Mouse (Mus musculus) CH12.LX (cell line): ENCODE data around the gene Gon7. TPM values are rescaled to one million over a fixed set of nuclear protein-coding genes. Genes with fewer than 3 reads are reported as not detected.

Source experiments
- DNase-seq: peaks from one replicate; pipeline ENCODE4 v3.0.0-alpha.2; 2013; ENCODE audit errors: extremely low read depth
- H3K27ac ChIP-seq: 2 replicates; pipeline ENCODE4 v1.5.1; 2012; ENCODE audit warnings: low read depth, mild to moderate bottlenecking, control low read depth, moderate library complexity; ENCODE audit not compliant: insufficient read depth
- H3K27me3 ChIP-seq: replicated peaks from 2 replicates; pipeline ENCODE3; 2012; ENCODE audit warnings: inconsistent platforms
- H3K36me3 ChIP-seq, 2 experiments: replicated peaks in 1 of 2; 2 replicates each; pipeline versions ENCODE3 to v1.6.1; 2012; ENCODE audit warnings: inconsistent platforms in 1 of 2, low read length in 1 of 2, mild to moderate bottlenecking in 1 of 2, mixed read lengths in 1 of 2, moderate library complexity in 1 of 2; ENCODE audit not compliant: control insufficient read depth in 1 of 2, insufficient read depth in 1 of 2
- H3K4me1 ChIP-seq, 2 experiments: 2 replicates each; pipeline ENCODE4 v1.6.1; 2012; ENCODE audit warnings: inconsistent platforms in 1 of 2, moderate library complexity in 1 of 2; ENCODE audit not compliant: insufficient read depth in 2 of 2, control insufficient read depth in 1 of 2
- H3K4me2 ChIP-seq: 2 replicates; pipeline ENCODE4 v1.6.1; 2012; ENCODE audit warnings: low read depth, mild to moderate bottlenecking, control low read depth; ENCODE audit not compliant: poor library complexity, insufficient read depth, severe bottlenecking
- H3K4me3 ChIP-seq, 3 experiments: fragments of 150-350 bp in 1 of 3; sonication (generic) in 1 of 3; replicated peaks in 1 of 3; 2 replicates each; pipeline versions ENCODE3 to v1.5.1; 2011 to 2012; ENCODE audit warnings: low read depth in 2 of 3, low read length in 2 of 3, mild to moderate bottlenecking in 2 of 3, moderate library complexity in 2 of 3, control low read depth in 1 of 3, improper control_type of control experiment in 1 of 3, inconsistent platforms in 1 of 3, mixed read lengths in 1 of 3; ENCODE audit not compliant: poor library complexity in 1 of 3
- H3K79me2 ChIP-seq: replicated peaks from 2 replicates; pipeline ENCODE4 v1.6.1; 2012; ENCODE audit warnings: mild to moderate bottlenecking, moderate library complexity; ENCODE audit not compliant: control insufficient read depth, poor library complexity, insufficient read depth, severe bottlenecking; ENCODE audit errors: extremely low read depth
- H3K9ac ChIP-seq: 2 replicates; pipeline ENCODE4 v1.6.1; 2012; ENCODE audit warnings: low read depth, mild to moderate bottlenecking, control low read depth, moderate library complexity; ENCODE audit not compliant: insufficient read depth
- H3K9me3 ChIP-seq: replicated peaks from 2 replicates; pipeline ENCODE3; 2012; ENCODE audit warnings: low read length, inconsistent platforms, mixed read lengths
- CHD1 ChIP-seq: IDR thresholded peaks from 2 replicates; pipeline ENCODE4 v1.6.1; 2012; ENCODE audit warnings: low read depth, low read length, improper control_type of control experiment, inconsistent platforms
- CHD2 ChIP-seq: IDR thresholded peaks from 2 replicates; pipeline ENCODE4 v1.6.1; 2011; ENCODE audit warnings: low read length, improper control_type of control experiment
- CTCF ChIP-seq, 2 experiments: IDR thresholded peaks in 1 of 2; conservative IDR thresholded peaks in 1 of 2; 2 replicates each; pipeline ENCODE4 v1.5.1; 2011 to 2012; ENCODE audit warnings: low read depth in 2 of 2, low read length in 2 of 2, improper control_type of control experiment in 1 of 2, inconsistent platforms in 1 of 2, mild to moderate bottlenecking in 1 of 2, moderate library complexity in 1 of 2
- E2F4 ChIP-seq: IDR thresholded peaks from 2 replicates; pipeline ENCODE4 v1.6.1; 2011; ENCODE audit warnings: low read depth, low read length, improper control_type of control experiment; ENCODE audit not compliant: insufficient replicate concordance
- ELF1 ChIP-seq: IDR thresholded peaks from 2 replicates; pipeline ENCODE4 v1.6.1; 2014; ENCODE audit warnings: low read depth, mild to moderate bottlenecking, inconsistent platforms, low read length, improper control_type of control experiment
- EP300 ChIP-seq: IDR thresholded peaks from 2 replicates; pipeline ENCODE4 v1.6.1; 2011; ENCODE audit warnings: low read length, improper control_type of control experiment
- ETS1 ChIP-seq: conservative IDR thresholded peaks from 2 replicates; pipeline ENCODE4 v1.6.1; 2012; ENCODE audit warnings: low read depth, mild to moderate bottlenecking, inconsistent platforms, low read length, improper control_type of control experiment, moderate library complexity
- JUN ChIP-seq: IDR thresholded peaks from 2 replicates; pipeline ENCODE4 v1.6.1; 2011; ENCODE audit warnings: low read depth, mild to moderate bottlenecking, low read length, improper control_type of control experiment, moderate library complexity; ENCODE audit not compliant: insufficient read depth
- KAT2A ChIP-seq: IDR thresholded peaks from 2 replicates; pipeline ENCODE4 v1.6.1; 2012; ENCODE audit warnings: low read length, improper control_type of control experiment, inconsistent platforms; ENCODE audit not compliant: insufficient replicate concordance
- MAFK ChIP-seq: IDR thresholded peaks from 2 replicates; pipeline ENCODE4 v1.6.1; 2011; ENCODE audit warnings: low read length, improper control_type of control experiment; ENCODE audit not compliant: insufficient replicate concordance
- MAZ ChIP-seq: IDR thresholded peaks from 2 replicates; pipeline ENCODE4 v1.6.1; 2012; ENCODE audit warnings: low read depth, mild to moderate bottlenecking, inconsistent platforms, low read length, improper control_type of control experiment, moderate library complexity
- MXI1 ChIP-seq: IDR thresholded peaks from 2 replicates; pipeline ENCODE4 v1.6.1; 2011; ENCODE audit warnings: mild to moderate bottlenecking, low read depth, low read length, improper control_type of control experiment
- MYC ChIP-seq: IDR thresholded peaks from 2 replicates; pipeline ENCODE4 v1.6.1; 2011; ENCODE audit warnings: low read depth, mild to moderate bottlenecking, improper control_type of control experiment, low read length
- PAX5 ChIP-seq: IDR thresholded peaks from 2 replicates; pipeline ENCODE4 v1.6.1; 2012; ENCODE audit warnings: low read length, inconsistent platforms, mixed read lengths
- POLR2A ChIP-seq: IDR thresholded peaks from 2 replicates; pipeline ENCODE4 v1.6.1; 2011; ENCODE audit warnings: low read depth, mild to moderate bottlenecking, improper control_type of control experiment, low read length
- RCOR1 ChIP-seq: conservative IDR thresholded peaks from 2 replicates; pipeline ENCODE4 v1.6.1; 2012; ENCODE audit warnings: low read depth, mild to moderate bottlenecking, inconsistent platforms, low read length, improper control_type of control experiment
- SIN3A ChIP-seq: IDR thresholded peaks from 2 replicates; pipeline ENCODE4 v1.6.1; 2012; ENCODE audit warnings: low read length, improper control_type of control experiment, inconsistent platforms
- TBP ChIP-seq: conservative IDR thresholded peaks from 2 replicates; pipeline ENCODE4 v1.6.1; 2011; ENCODE audit warnings: low read depth, low read length, improper control_type of control experiment
- TCF12 ChIP-seq: IDR thresholded peaks from 2 replicates; pipeline ENCODE4 v1.6.1; 2014; ENCODE audit warnings: low read depth, mild to moderate bottlenecking, inconsistent platforms, low read length, improper control_type of control experiment
- UBTF ChIP-seq: IDR thresholded peaks from 2 replicates; pipeline ENCODE4 v1.6.1; 2012; ENCODE audit warnings: low read depth, mild to moderate bottlenecking, inconsistent platforms, low read length, improper control_type of control experiment, moderate library complexity
- ZC3H11A ChIP-seq: IDR thresholded peaks from 2 replicates; pipeline ENCODE4 v1.6.1; 2012; ENCODE audit warnings: low read depth, mild to moderate bottlenecking, inconsistent platforms, low read length, improper control_type of control experiment
- ZMIZ1 ChIP-seq: IDR thresholded peaks from 2 replicates; pipeline ENCODE4 v1.6.1; 2012; ENCODE audit warnings: low read depth, mild to moderate bottlenecking, inconsistent platforms, low read length, improper control_type of control experiment
- ZNF384 ChIP-seq: IDR thresholded peaks from 2 replicates; pipeline ENCODE4 v1.6.1; 2012; ENCODE audit warnings: low read depth, low read length, improper control_type of control experiment, inconsistent platforms
- dilution Hi-C: fragments of 300-500 bp; cut with MboI; formaldehyde crosslinking; loops from 2 replicates; pipeline ENCODE4 v1.14.3; 2020; ENCODE audit warnings: low sequenced_read_pairs; ENCODE audit not compliant: extremely low pct_unique_long_range_greater_than_20kb, extremely low pct_ligation_motif_present
- in situ Hi-C: fragments of 300-500 bp; cut with MboI; formaldehyde crosslinking; loops from 3 replicates; pipeline ENCODE4 v1.14.3; 2019; ENCODE audit warnings: low sequenced_read_pairs, low pct_ligation_motif_present, low pct_unique_long_range_greater_than_20kb, mixed read lengths
- polyA plus RNA-seq: library from polyadenylated mRNA; unstranded; fragments of >175 nt; gene quantifications from 2 replicates; pipeline ENCODE4 v1.2.1, GENCODE M21; 2012; ENCODE audit warnings: low read depth; ENCODE audit not compliant: insufficient read length
- total RNA-seq, 2 experiments: library from RNA; depleted of rRNA; stranded (reverse); fragments of 300-350 nt in 1 of 2; fragments of >200 nt in 1 of 2; gene quantifications; 2 replicates each; pipeline ENCODE4 v1.2.3; 2012 to 2014

The Gon7 gene
- total and polyA plus RNA-seq, 3 experiments: 20.9 to 30.0 (median 21.1) TPM

GRCm38 (mm10) chr12:102776035-102776434, 18.4 kb upstream of the Gon7 start:
- H3K9ac ChIP-seq: no peak overlapping the region
- H3K36me3 ChIP-seq: peaks cover 57 to 79% of the 10 kb centered on the region in 2 experiments
- peaks cover 0 to 4% of the 10 kb centered on the region in 2 experiments; a peak in 2 of 4 replicates for H3K4me1 ChIP-seq
- in situ Hi-C loops: no loop called here
- TF ChIP-seq TBP (no peak), KAT2A (no peak), ETS1 (no peak), UBTF (no peak), CHD1 (no peak), PAX5 (no peak), JUN (no peak), ELF1 (no peak), MAFK (no peak), ZC3H11A (no peak), SIN3A (no peak), CTCF (conservative IDR thresholded peaks at IDR 0.05 in 1 of 2, IDR thresholded peaks at IDR 0.05 in 1 of 2; ENCODE audit: low read depth in 2 of 2, low read length in 2 of 2) (no peak), ZMIZ1 (no peak), CHD2 (no peak), MXI1 (no peak), E2F4 (no peak), POLR2A (no peak), TCF12 (no peak)
- H3K9me3 ChIP-seq: peaks cover 2% of the 10 kb centered on the region
- H3K27me3 ChIP-seq: no peaks in the 10 kb centered on the region
- no peaks in the 10 kb centered on the region for H3K79me2 ChIP-seq
- H3K27ac ChIP-seq: no peak overlapping the region
- dilution Hi-C loops: no loop called here
- H3K4me2 ChIP-seq: no peak overlapping the region
- H3K4me3 ChIP-seq: no peak overlapping the region
- no peak for DNase-seq

- no peak for DNase-seq
- dilution Hi-C loops: no loop called here
- Histone ChIP-seq H3K27me3 (no peaks in the 10 kb centered on the region), H3K4me2 (no peak overlapping the region), H3K27ac (no peak overlapping the region), H3K9ac (no peak overlapping the region), H3K79me2 (no peaks in the 10 kb centered on the region), H3K9me3 (peaks cover 2% of the 10 kb centered on the region), H3K4me1 (peaks cover 0 to 4% of the 10 kb centered on the region in 2 experiments; a peak in 2 of 4 replicates), H3K36me3 (peaks cover 78 to 95% of the 10 kb centered on the region in 2 experiments), H3K4me3 (no peak overlapping the region)
- in situ Hi-C loops: no loop called here
- TF ChIP-seq RCOR1: no peak
- TF ChIP-seq MXI1: no peak
- TF ChIP-seq MAZ: no peak
- TF ChIP-seq E2F4: no peak
- TF ChIP-seq MAFK: no peak
- no peak for TF ChIP-seq EP300
- TF ChIP-seq PAX5: no peak
- no peak for TF ChIP-seq JUN
- no peak for TF ChIP-seq ZNF384
- no peak for TF ChIP-seq MYC
Observed at GRCm38 (mm10) chr12:102772676-102773075, 15.1 kb upstream of the Gon7 start.
